Mouse (Mus musculus): ENCODE results near the gene Zfp64. TPM values are rescaled to one million over a fixed set of nuclear protein-coding genes. Genes with fewer than 3 reads are reported as not detected.
A peak's percentile ranks its signal among the peaks of the same experiment; 100 is the strongest.

Gene Zfp64
- total and polyA plus RNA-seq, 3 experiments = 20.0 to 37.0 (median 25.1) TPM

DNA sequence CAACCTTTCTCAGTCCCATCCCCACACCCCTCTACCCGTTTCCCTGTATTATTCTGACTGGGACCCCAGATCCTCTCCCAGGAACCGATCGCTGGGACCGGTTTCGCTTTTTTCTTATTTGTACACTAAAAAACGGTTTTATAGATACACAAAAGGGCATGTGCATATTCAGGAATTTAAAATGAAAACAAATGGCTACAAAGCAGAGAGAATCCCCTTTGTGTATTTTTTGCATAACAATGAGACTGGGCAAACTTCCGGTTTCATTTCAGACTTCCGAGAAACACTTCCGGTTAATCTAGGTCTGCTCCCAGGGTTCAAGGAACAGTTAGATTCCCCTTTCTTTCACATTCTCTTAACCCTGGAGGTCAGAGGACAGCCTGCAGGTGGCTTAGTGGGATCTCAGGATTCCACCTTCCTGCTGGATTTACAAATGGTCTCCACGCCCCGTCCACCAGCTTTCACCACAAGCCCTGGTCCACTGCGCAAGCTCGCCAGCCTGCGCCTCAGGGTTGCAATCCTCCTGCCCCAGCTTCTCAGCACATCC is 4.0 kb upstream of the Zfp64 start:
- Histone ChIP-seq H3K4me3 (replicated peaks in 1 of 3; ENCODE audit: low read depth in 2 of 3, low read length in 2 of 3, poor library complexity in 1 of 3) (no peak overlapping the region), H3K79me2 (replicated peaks; ENCODE audit: control insufficient read depth, extremely low read depth, insufficient read depth, poor library complexity, severe bottlenecking) (peaks cover 4% of the 10 kb centered on the region), H3K4me2 (ENCODE audit: insufficient read depth, low read depth, poor library complexity, severe bottlenecking) (no peak overlapping the region), H3K9me3 (replicated peaks; ENCODE audit: low read length) (no peaks in the 10 kb centered on the region), H3K27ac (ENCODE audit: insufficient read depth, low read depth) (no peak overlapping the region), H3K4me1 (ENCODE audit: control insufficient read depth in 1 of 2, insufficient read depth in 2 of 2) (peaks cover 0 to 11% of the 10 kb centered on the region in 2 experiments; a peak in 3 of 4 replicates), H3K9ac (ENCODE audit: insufficient read depth, low read depth) (no peak overlapping the region), H3K27me3 (replicated peaks) (no peaks in the 10 kb centered on the region), H3K36me3 (replicated peaks in 1 of 2; ENCODE audit: control insufficient read depth in 1 of 2, insufficient read depth in 1 of 2, low read length in 1 of 2) (no peaks in the 10 kb centered on the region)
- dilution Hi-C loops (cut with MboI; ENCODE audit: extremely low pct_ligation_motif_present, extremely low pct_unique_long_range_greater_than_20kb, low sequenced_read_pairs) = no loop called here
- DNase-seq (ENCODE audit: extremely low read depth) = no peak
- in situ Hi-C loops (cut with MboI; ENCODE audit: low pct_ligation_motif_present, low pct_unique_long_range_greater_than_20kb, low sequenced_read_pairs) = loop anchor here (25.0 kb wide), 3 partner anchors 1128 to 1553 kb away; no protein-coding TSS in a partner anchor
- TF ChIP-seq ELF1 (IDR thresholded peaks at IDR 0.05; ENCODE audit: low read depth, low read length) (peak; percentile 22; the same call in 1 of the 2 replicates), ZC3H11A (IDR thresholded peaks at IDR 0.05; ENCODE audit: low read depth, low read length) (no peak)

DNA sequence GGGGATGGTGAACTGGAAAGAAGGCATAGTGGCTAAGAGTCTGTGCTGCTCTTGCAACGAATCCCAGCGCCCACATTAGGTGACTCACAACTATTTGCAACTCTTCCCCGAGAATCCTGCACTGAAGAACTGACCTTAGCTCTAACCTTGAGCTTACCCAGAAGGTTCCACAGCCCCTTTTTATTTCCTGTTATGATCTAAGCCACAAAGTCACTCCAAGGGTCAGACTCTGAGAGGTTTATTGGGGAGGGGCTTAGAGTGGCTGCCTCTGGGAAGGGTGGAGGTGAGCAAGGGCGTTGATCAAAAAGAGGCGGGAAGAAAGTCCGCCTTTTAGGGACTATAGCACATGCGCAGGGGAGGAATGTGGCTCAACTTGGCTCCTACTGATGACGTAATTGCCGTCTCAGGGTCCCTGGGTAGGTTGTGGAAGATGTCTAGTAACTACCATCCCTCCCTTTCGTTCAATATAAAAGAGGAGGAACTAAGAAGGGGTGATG is 511 bp upstream of the Zfp64 start:
- Histone ChIP-seq H3K4me3 (replicated peaks in 1 of 3; ENCODE audit: low read depth in 2 of 3, low read length in 2 of 3, poor library complexity in 1 of 3) (peak overlapping the region in 2 of 3 experiments; percentile 1 to 98), H3K79me2 (replicated peaks; ENCODE audit: control insufficient read depth, extremely low read depth, insufficient read depth, poor library complexity, severe bottlenecking) (peaks cover 26% of the 10 kb centered on the region), H3K4me1 (ENCODE audit: control insufficient read depth in 1 of 2, insufficient read depth in 2 of 2) (peaks cover 3 to 26% of the 10 kb centered on the region in 2 experiments; a peak in 3 of 4 replicates), H3K9me3 (replicated peaks; ENCODE audit: low read length) (no peaks in the 10 kb centered on the region), H3K4me2 (ENCODE audit: insufficient read depth, low read depth, poor library complexity, severe bottlenecking) (peak overlapping the region; percentile 41; the same call in 1 of the 2 replicates), H3K27me3 (replicated peaks) (no peaks in the 10 kb centered on the region), H3K27ac (ENCODE audit: insufficient read depth, low read depth) (no peak overlapping the region), H3K36me3 (replicated peaks in 1 of 2; ENCODE audit: control insufficient read depth in 1 of 2, insufficient read depth in 1 of 2, low read length in 1 of 2) (peaks cover 12 to 19% of the 10 kb centered on the region in 2 experiments), H3K9ac (ENCODE audit: insufficient read depth, low read depth) (peak overlapping the region; percentile 24; the same call in 1 of the 2 replicates)
- in situ Hi-C loops (cut with MboI; ENCODE audit: low pct_ligation_motif_present, low pct_unique_long_range_greater_than_20kb, low sequenced_read_pairs) (loop anchor here (25.0 kb wide), 3 partner anchors 1131 to 1556 kb away; no protein-coding TSS in a partner anchor), dilution Hi-C loops (cut with MboI; ENCODE audit: extremely low pct_ligation_motif_present, extremely low pct_unique_long_range_greater_than_20kb, low sequenced_read_pairs) (no loop called here)
- no peak for DNase-seq (ENCODE audit: extremely low read depth)
- TF ChIP-seq POLR2AphosphoS2 (IDR thresholded peaks at IDR 0.05; ENCODE audit: low read depth, low read length) (no peak), JUND (conservative IDR thresholded peaks at IDR 0.05; ENCODE audit: low read depth, low read length) (no peak)

- Histone ChIP-seq H3K9ac (ENCODE audit: insufficient read depth, low read depth) (peak overlapping the region; percentile 60), H3K27ac (ENCODE audit: insufficient read depth, low read depth) (peak overlapping the region; percentile 65; the same call in 1 of the 2 replicates), H3K36me3 (replicated peaks in 1 of 2; ENCODE audit: control insufficient read depth in 1 of 2, insufficient read depth in 1 of 2, low read length in 1 of 2) (peaks cover 20 to 34% of the 10 kb centered on the region in 2 experiments), H3K4me3 (replicated peaks in 1 of 3; ENCODE audit: low read depth in 2 of 3, low read length in 2 of 3, poor library complexity in 1 of 3) (peak overlapping the region; percentile 86 to 98 (median 92)), H3K4me1 (ENCODE audit: control insufficient read depth in 1 of 2, insufficient read depth in 2 of 2) (peaks cover 3 to 26% of the 10 kb centered on the region in 2 experiments; a peak in 3 of 4 replicates), H3K27me3 (replicated peaks) (no peaks in the 10 kb centered on the region), H3K4me2 (ENCODE audit: insufficient read depth, low read depth, poor library complexity, severe bottlenecking) (peak overlapping the region; percentile 78), H3K9me3 (replicated peaks; ENCODE audit: low read length) (no peaks in the 10 kb centered on the region), H3K79me2 (replicated peaks; ENCODE audit: control insufficient read depth, extremely low read depth, insufficient read depth, poor library complexity, severe bottlenecking) (peaks cover 26% of the 10 kb centered on the region)
- no peak for DNase-seq (ENCODE audit: extremely low read depth)
- in situ Hi-C loops (cut with MboI; ENCODE audit: low pct_ligation_motif_present, low pct_unique_long_range_greater_than_20kb, low sequenced_read_pairs) = loop anchor here (25.0 kb wide), 3 partner anchors 1133 to 1558 kb away; no protein-coding TSS in a partner anchor
- dilution Hi-C loops (cut with MboI; ENCODE audit: extremely low pct_ligation_motif_present, extremely low pct_unique_long_range_greater_than_20kb, low sequenced_read_pairs) = no loop called here
- TF ChIP-seq ETS1 (conservative IDR thresholded peaks at IDR 0.05; ENCODE audit: low read depth, low read length) (no peak), UBTF (IDR thresholded peaks at IDR 0.05; ENCODE audit: low read depth, low read length) (no peak), MXI1 (IDR thresholded peaks at IDR 0.05; ENCODE audit: low read depth, low read length) (peak; percentile 52; the same call in 1 of the 2 replicates), EP300 (IDR thresholded peaks at IDR 0.05; ENCODE audit: low read length) (no peak)
These were observed 1.0 kb downstream of the Zfp64 start for GRCm38 (mm10) chr2:168954376-168954775.

Data from CH12.LX (cell line).